Mouse (Mus musculus) megakaryocyte, embryonic 14.5 days (primary cell): ENCODE measurements at regions not wholly inside any gene's neighbourhood (a gene's known extent, or its start where the extent isn't known, plus 50 kb on each side); places are given as distances from the start of the nearest gene placed in this dataset.

ENCODE experiments used
- FLI1 ChIP-seq: IDR thresholded peaks from 2 replicates; pipeline ENCODE4 v1.6.1; 2012; ENCODE audit warnings: low read length, inconsistent platforms, mixed read lengths
- GATA1 ChIP-seq: IDR thresholded peaks from 3 replicates; pipeline ENCODE4 v1.6.1; 2012; ENCODE audit warnings: mixed read lengths, low read length, inconsistent platforms, borderline replicate concordance

GRCm38 (mm10) chr1:89382021-89382420, 72.6 kb upstream of the Agap1 start:
- TF ChIP-seq GATA1 (no peak), FLI1 (no peak)
